Mouse (Mus musculus) heart, postnatal 10 days (tissue): ENCODE data around the gene Olfr533. TPM values are rescaled to one million over a fixed set of nuclear protein-coding genes. Genes with fewer than 3 reads are reported as not detected.
"Not testable (repeated sequence)": the region's sequence is repeated elsewhere in the genome, so short reads cannot be mapped to it uniquely, and the experiment has no call there.

Experiments
- DNase-seq, 2 experiments: peaks; one replicate each; pipeline ENCODE4 v3.0.0; 2021
- intact Hi-C: fragments of 180-260 bp; cut with DNase I; formaldehyde crosslinking; loops from one replicate; pipeline ENCODE4 v1.15.1; 2025
- total RNA-seq, 2 experiments: library from RNA; stranded (reverse); gene quantifications; 2 replicates each; pipeline ENCODE4 v1.2.3; 2021

The Olfr533 gene
- total RNA-seq: not detected

- DNase-seq, intact Hi-C loops: not testable (repeated sequence)
Observed at GRCm38 (mm10) chr7:140463070-140463469, at the start of gene Olfr533. Olfr533 (plus strand) TSS chr7:140463370.

- no peak for DNase-seq
- intact Hi-C loops: loop anchor here (2.0 kb wide), 1 partner anchor 107 kb away; no protein-coding TSS in a partner anchor
Observed at GRCm38 (mm10) chr7:140421539-140421938, 41.6 kb upstream of the Olfr533 start, which contains the start of gene Olfr532. Olfr532 (minus strand) TSS chr7:140421639.

GRCm38 (mm10) chr7:140443141-140443540 lies 20.0 kb upstream of the Olfr533 start:
- intact Hi-C loops: no loop called here
- DNase-seq: no peak

GRCm38 (mm10) chr7:140477886-140478285 lies 14.7 kb downstream of the Olfr533 start:
- no peak for DNase-seq
- intact Hi-C loops: no loop called here

- intact Hi-C loops: no loop called here
- DNase-seq: no peak
Observed at GRCm38 (mm10) chr7:140478733-140479132, 15.6 kb downstream of the Olfr533 start.

GRCm38 (mm10) chr7:140483916-140484315 lies 20.7 kb downstream of the Olfr533 start, which contains the start of gene Olfr535:
Olfr535 (plus strand) TSS chr7:140484216.
- no peak for DNase-seq
- intact Hi-C loops: no loop called here

- no peak for DNase-seq
- intact Hi-C loops: no loop called here
Observed at GRCm38 (mm10) chr7:140488981-140489380, 25.8 kb downstream of the Olfr533 start.

GRCm38 (mm10) chr7:140494231-140494630 lies 31.1 kb downstream of the Olfr533 start:
- DNase-seq: no peak
- intact Hi-C loops: no loop called here

GRCm38 (mm10) chr7:140494702-140495101 lies 31.5 kb downstream of the Olfr533 start:
- intact Hi-C loops: no loop called here
- DNase-seq: no peak

- intact Hi-C loops, DNase-seq: not testable (repeated sequence)
Observed at GRCm38 (mm10) chr7:140507346-140508021, 44.3 kb downstream of the Olfr533 start, which contains the start of gene Olfr536. Olfr536 (minus strand) TSS chr7:140507396.

Other genes with a start within 250 kb of the Olfr533 start
- gene Cd163l1, start 245.1 kb upstream of the Olfr533 start, total RNA-seq: not detected
- gene 5830411N06Rik, start 216.1 kb upstream of the Olfr533 start, total RNA-seq: not detected
- not detected for gene Olfr525, start 142.5 kb upstream of the Olfr533 start, total RNA-seq
- gene Olfr527, start 129.4 kb upstream of the Olfr533 start, total RNA-seq: not detected
- not detected for gene Olfr60, start 101.7 kb upstream of the Olfr533 start, total RNA-seq
- not detected for gene Olfr530, start 87.0 kb upstream of the Olfr533 start, total RNA-seq
- gene Olfr531, start 60.5 kb upstream of the Olfr533 start, total RNA-seq: not detected
- gene Olfr532, start 41.7 kb upstream of the Olfr533 start, total RNA-seq: not detected
- gene Olfr535, start 20.8 kb downstream of the Olfr533 start, total RNA-seq: not detected
- not detected for gene Olfr536, start 44.0 kb downstream of the Olfr533 start, total RNA-seq
- gene Olfr538, start 104.5 kb downstream of the Olfr533 start, total RNA-seq: not detected
- gene Olfr46, start 137.9 kb downstream of the Olfr533 start, total RNA-seq: not detected
- gene Olfr61, start 165.6 kb downstream of the Olfr533 start, total RNA-seq: not detected
- gene Olfr53, start 183.1 kb downstream of the Olfr533 start, total RNA-seq: not detected
- gene Olfr539, start 196.6 kb downstream of the Olfr533 start, total RNA-seq: not detected
- gene Olfr45, start 218.6 kb downstream of the Olfr533 start, total RNA-seq: not detected
- not detected for gene Olfr541, start 233.9 kb downstream of the Olfr533 start, total RNA-seq